Mouse (Mus musculus): ENCODE data around the gene Ubr7.

- TF ChIP-seq CTCF (IDR thresholded peaks at IDR 0.05; ENCODE audit: insufficient read depth, low read length) (no peak), POLR2A (IDR thresholded peaks at IDR 0.05; ENCODE audit: borderline replicate concordance, extremely low read depth, low read depth, low read length) (no peak)
Observed at GRCm38 (mm10) chr12:102713153-102713865, 44.5 kb upstream of the Ubr7 start.
